Mouse (Mus musculus): ENCODE measurements around the gene Syngr4. TPM values are rescaled to one million over a fixed set of nuclear protein-coding genes. Genes with fewer than 3 reads are reported as not detected.
"Not testable (repeated sequence)": the region's sequence is repeated elsewhere in the genome, so short reads cannot be mapped to it uniquely, and the experiment has no call there.

Syngr4 gene
- polyA plus RNA-seq (2016; fragmentation: Nextera tagmentation; extraction: Ambion mirVana) = 1.1 and 1.3 TPM in 2 replicates

GRCm38 (mm10) chr7:45896517-45897257 lies at the start of gene Syngr4, which contains the start of gene Tmem143:
TSS of gene Syngr4 (minus strand) at chr7:45896714.
TSS of gene Tmem143 (plus strand) at chr7:45896941.
- Histone ChIP-seq H3K27ac (peak within 1 kb of the TSS; percentile 90), H3K27me3 (ENCODE audit: insufficient read depth, poor library complexity, severe bottlenecking) (peaks cover 9% of the 10 kb centered on the region), H3K4me3 (peak within 1 kb of the TSS; percentile 60), H3K36me3 (no peaks in the 10 kb centered on the region), H3K4me1 (replicated peaks) (peaks cover 20% of the 10 kb centered on the region), H3K9me3 (no peaks in the 10 kb centered on the region)
- under 1% methylated on average over 40 of the region's 40 CpGs for WGBS
- peak; percentile 96 for DNase-seq (ENCODE audit: low spot score)

GRCm38 (mm10) chr7:45943280-45943679 lies 46.8 kb upstream of the Syngr4 start:
- not testable (repeated sequence) for DNase-seq (ENCODE audit: low spot score); H3K27me3 ChIP-seq (ENCODE audit: insufficient read depth, poor library complexity, severe bottlenecking); H3K36me3 ChIP-seq; H3K9me3 ChIP-seq; H3K4me3 ChIP-seq; H3K4me1 ChIP-seq (replicated peaks); H3K27ac ChIP-seq
- WGBS = 81% methylated on average over 1 of the region's 1 CpGs

GRCm38 (mm10) chr7:45941986-45942385 lies 45.5 kb upstream of the Syngr4 start:
- H3K36me3 ChIP-seq = no peaks in the 10 kb centered on the region
- H3K27ac ChIP-seq = no peak overlapping the region
- H3K4me1 ChIP-seq (replicated peaks) = no peaks in the 10 kb centered on the region
- 82% methylated on average over 9 of the region's 9 CpGs for WGBS
- DNase-seq (ENCODE audit: low spot score) = no peak
- H3K4me3 ChIP-seq = no peak overlapping the region
- H3K27me3 ChIP-seq (ENCODE audit: insufficient read depth, poor library complexity, severe bottlenecking) = no peaks in the 10 kb centered on the region
- H3K9me3 ChIP-seq = no peaks in the 10 kb centered on the region

DNA sequence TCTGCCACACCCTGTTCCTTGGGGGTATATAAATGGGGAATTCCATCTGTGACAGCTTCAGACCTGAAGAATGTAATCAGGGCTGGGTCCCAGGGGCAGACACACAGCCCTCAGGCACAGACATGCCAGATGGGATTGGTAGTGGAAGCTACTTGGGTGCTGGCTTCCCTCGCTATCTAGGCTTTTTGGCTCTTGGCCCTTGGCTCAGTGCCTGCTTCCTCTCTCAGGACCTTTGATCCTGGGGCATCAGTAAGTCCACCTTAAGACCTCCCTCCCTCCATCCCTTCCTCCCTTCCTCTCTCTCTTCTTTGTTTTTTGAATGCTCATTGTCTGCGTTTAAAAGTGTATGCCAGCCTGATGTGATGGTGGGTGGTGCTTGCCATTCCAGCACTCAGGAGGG lies 43.3 kb upstream of the Syngr4 start:
- 47% methylated on average over 2 of the region's 2 CpGs for WGBS
- H3K9me3 ChIP-seq = no peaks in the 10 kb centered on the region
- no peaks in the 10 kb centered on the region for H3K4me1 ChIP-seq (replicated peaks)
- no peak overlapping the region for H3K4me3 ChIP-seq
- H3K27ac ChIP-seq = no peak overlapping the region
- H3K27me3 ChIP-seq (ENCODE audit: insufficient read depth, poor library complexity, severe bottlenecking) = no peaks in the 10 kb centered on the region
- H3K36me3 ChIP-seq = no peaks in the 10 kb centered on the region
- no peak for DNase-seq (ENCODE audit: low spot score)

GRCm38 (mm10) chr7:45935114-45935513 lies 38.6 kb upstream of the Syngr4 start:
- H3K36me3 ChIP-seq = 0 out of 2 replicates have a peak, but pooled peaks cover 5% of the 10 kb centered on the region
- DNase-seq (ENCODE audit: low spot score) = peak; percentile 65

GRCm38 (mm10) chr7:45933766-45934165 lies 37.3 kb upstream of the Syngr4 start:
- H3K4me1 ChIP-seq (replicated peaks) = not testable (repeated sequence)

More at GRCm38 (mm10) chr7:45935114-45935513, 38.6 kb upstream of the Syngr4 start:
- 44% methylated on average over 7 of the region's 7 CpGs for WGBS
- peaks cover 9% of the 10 kb centered on the region; the same call in 1 of the 2 replicates for H3K9me3 ChIP-seq
- no peaks in the 10 kb centered on the region for H3K27me3 ChIP-seq (ENCODE audit: insufficient read depth, poor library complexity, severe bottlenecking)
- no peaks in the 10 kb centered on the region for H3K4me1 ChIP-seq (replicated peaks)
- H3K4me3 ChIP-seq = no peak overlapping the region
- H3K27ac ChIP-seq = no peak overlapping the region

DNA sequence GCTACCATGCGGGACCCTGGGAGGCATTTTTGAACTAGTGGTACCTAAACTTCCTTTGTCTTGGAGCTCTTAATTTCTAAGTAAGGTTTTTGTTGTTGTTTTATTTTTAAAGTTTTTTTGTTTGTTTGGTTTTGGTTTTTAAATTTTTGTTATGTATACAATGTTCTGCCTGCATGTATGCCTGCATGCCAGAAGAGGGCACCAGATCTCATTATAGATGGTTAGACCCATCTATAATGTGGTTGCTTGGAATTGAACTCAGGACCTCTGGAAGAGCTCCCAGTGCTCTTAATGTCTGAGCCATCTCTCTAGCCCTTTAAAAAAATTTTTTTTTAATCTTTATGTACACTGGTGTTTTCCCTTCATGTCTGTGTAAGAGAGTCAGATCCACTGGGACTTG lies 33.2 kb upstream of the Syngr4 start:
- no peak for DNase-seq (ENCODE audit: low spot score)
- peaks cover 11% of the 10 kb centered on the region; the same call in 1 of the 2 replicates for H3K9me3 ChIP-seq
- 0 out of 2 replicates have a peak, but pooled peaks cover 5% of the 10 kb centered on the region for H3K36me3 ChIP-seq
- 80% methylated on average over 1 of the region's 1 CpGs for WGBS
- H3K27ac ChIP-seq = no peak overlapping the region
- H3K4me3 ChIP-seq = no peak overlapping the region
- peaks cover 27% of the 10 kb centered on the region for H3K27me3 ChIP-seq (ENCODE audit: insufficient read depth, poor library complexity, severe bottlenecking)
- H3K4me1 ChIP-seq (replicated peaks) = peaks cover 7% of the 10 kb centered on the region

More at GRCm38 (mm10) chr7:45933766-45934165, 37.3 kb upstream of the Syngr4 start:
- H3K9me3 ChIP-seq; H3K27me3 ChIP-seq (ENCODE audit: insufficient read depth, poor library complexity, severe bottlenecking); H3K27ac ChIP-seq; DNase-seq (ENCODE audit: low spot score); H3K36me3 ChIP-seq; H3K4me3 ChIP-seq: not testable (repeated sequence)
- 94% methylated on average over 12 of the region's 12 CpGs for WGBS

- Histone ChIP-seq H3K27me3 (ENCODE audit: insufficient read depth, poor library complexity, severe bottlenecking) (peaks cover 27% of the 10 kb centered on the region), H3K9me3 (peaks cover 11% of the 10 kb centered on the region; the same call in 1 of the 2 replicates), H3K36me3 (0 out of 2 replicates have a peak, but pooled peaks cover 5% of the 10 kb centered on the region), H3K27ac (no peak overlapping the region), H3K4me3 (peak overlapping the region; percentile 20; the same call in 1 of the 2 replicates), H3K4me1 (replicated peaks) (peaks cover 16% of the 10 kb centered on the region)
- WGBS = 11% methylated on average over 20 of the region's 23 CpGs
- DNase-seq (ENCODE audit: low spot score) = no peak
Observed at GRCm38 (mm10) chr7:45928626-45929295, 32.2 kb upstream of the Syngr4 start.

- H3K9me3 ChIP-seq = peaks cover 2% of the 10 kb centered on the region; the same call in 1 of the 2 replicates
- peaks cover 51% of the 10 kb centered on the region for H3K4me1 ChIP-seq (replicated peaks)
- H3K27ac ChIP-seq = peak overlapping the region; percentile 89
- H3K4me3 ChIP-seq = peak overlapping the region; percentile 56
- WGBS = 10% methylated on average over 14 of the region's 14 CpGs
- peaks cover 39% of the 10 kb centered on the region for H3K27me3 ChIP-seq (ENCODE audit: insufficient read depth, poor library complexity, severe bottlenecking)
- DNase-seq (ENCODE audit: low spot score) = peak; percentile 38
- H3K36me3 ChIP-seq = no peaks in the 10 kb centered on the region
Observed at GRCm38 (mm10) chr7:45924429-45924816, 27.9 kb upstream of the Syngr4 start.

GRCm38 (mm10) chr7:45923762-45924428 lies 27.4 kb upstream of the Syngr4 start, which contains the start of gene Ccdc114:
TSS of gene Ccdc114 (plus strand) at chr7:45924072.
- Histone ChIP-seq H3K9me3 (peaks cover 2% of the 10 kb centered on the region; the same call in 1 of the 2 replicates), H3K4me1 (replicated peaks) (peaks cover 53% of the 10 kb centered on the region), H3K27ac (peak within 1 kb of the TSS; percentile 89), H3K4me3 (peak within 1 kb of the TSS; percentile 56), H3K27me3 (ENCODE audit: insufficient read depth, poor library complexity, severe bottlenecking) (peaks cover 39% of the 10 kb centered on the region), H3K36me3 (no peaks in the 10 kb centered on the region)
- peak; percentile 71 for DNase-seq (ENCODE audit: low spot score)
- 4% methylated on average over 24 of the region's 24 CpGs for WGBS

DNA sequence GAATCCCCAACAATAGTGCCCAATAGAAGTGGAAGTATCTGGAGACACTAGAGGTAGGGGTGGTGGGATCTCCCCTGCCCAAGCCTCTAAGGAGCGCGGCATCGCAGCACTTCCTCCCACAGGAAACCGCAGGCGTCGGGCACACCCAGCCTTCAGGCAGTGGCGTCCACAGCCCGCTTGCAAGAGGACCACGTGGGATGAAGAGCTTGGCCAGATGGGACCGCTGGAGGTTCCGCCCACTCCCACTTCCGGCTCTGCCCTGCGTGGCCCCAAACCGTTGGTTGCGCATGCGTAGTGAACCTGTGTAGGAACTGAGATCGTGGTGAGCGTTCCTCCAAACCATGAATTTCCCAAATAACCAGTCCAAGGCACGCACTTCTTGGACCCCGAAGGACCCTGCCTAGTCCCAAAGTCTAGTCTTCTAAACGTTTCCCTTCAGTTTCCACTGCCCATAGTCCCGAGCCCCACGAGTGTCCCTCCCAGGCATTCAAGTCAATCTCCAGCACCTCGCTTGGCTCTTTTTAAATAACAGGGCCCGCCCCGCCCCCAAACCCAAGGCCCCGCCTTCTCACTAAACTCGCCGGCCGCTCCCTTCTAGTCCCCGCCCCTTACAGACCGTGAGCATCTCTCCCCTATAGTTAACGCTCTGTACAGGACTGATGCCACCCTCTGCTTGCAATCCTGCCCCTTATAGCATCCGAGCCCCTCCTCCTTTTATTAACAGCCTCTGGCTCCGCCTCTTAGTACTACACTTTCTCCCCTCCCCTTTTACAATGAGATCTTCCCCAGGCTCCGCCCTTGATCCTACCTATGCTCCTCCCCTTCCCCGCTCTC lies 26.6 kb upstream of the Syngr4 start:
- peak overlapping the region; percentile 56 for H3K4me3 ChIP-seq
- H3K27me3 ChIP-seq (ENCODE audit: insufficient read depth, poor library complexity, severe bottlenecking) = peaks cover 32% of the 10 kb centered on the region
- WGBS = 1% methylated on average over 37 of the region's 37 CpGs
- peak; percentile 94 for DNase-seq (ENCODE audit: low spot score)
- peaks cover 2% of the 10 kb centered on the region; the same call in 1 of the 2 replicates for H3K9me3 ChIP-seq
- H3K36me3 ChIP-seq = no peaks in the 10 kb centered on the region
- H3K27ac ChIP-seq = peak overlapping the region; percentile 89
- H3K4me1 ChIP-seq (replicated peaks) = peaks cover 51% of the 10 kb centered on the region

Measured in hindbrain, embryonic 10.5 days (tissue).